Mouse (Mus musculus) MEL (cell line): Measurements from ENCODE around the gene Tmcc3.

Source experiments
- CTCF ChIP-seq, 3 experiments: IDR thresholded peaks in 2 of 3; conservative IDR thresholded peaks in 1 of 3; 2 replicates each; pipeline ENCODE4 v1.5.1; 2011 to 2012; ENCODE audit warnings: low read length in 3 of 3, low read depth in 2 of 3, mild to moderate bottlenecking in 2 of 3, improper control_type of control experiment in 1 of 3, inconsistent platforms in 1 of 3, mixed read lengths in 1 of 3, moderate library complexity in 1 of 3; ENCODE audit not compliant: control insufficient read depth in 1 of 3, insufficient read depth in 1 of 3, poor library complexity in 1 of 3, severe bottlenecking in 1 of 3
- ELF1 ChIP-seq: IDR thresholded peaks from 2 replicates; pipeline ENCODE4 v1.6.1; 2014; ENCODE audit warnings: low read depth, mild to moderate bottlenecking, inconsistent platforms, low read length, improper control_type of control experiment, moderate library complexity
- GABPA ChIP-seq: IDR thresholded peaks from 2 replicates; pipeline ENCODE4 v1.6.1; 2012; ENCODE audit warnings: low read depth, mild to moderate bottlenecking, inconsistent platforms, low read length, improper control_type of control experiment, moderate library complexity
- MAX ChIP-seq: IDR thresholded peaks from 2 replicates; pipeline ENCODE4 v1.6.1; 2011; ENCODE audit warnings: low read length, improper control_type of control experiment
- MEF2A ChIP-seq: IDR thresholded peaks from 2 replicates; pipeline ENCODE4 v1.6.1; 2014; ENCODE audit warnings: low read depth, mild to moderate bottlenecking, inconsistent platforms, low read length, improper control_type of control experiment; ENCODE audit not compliant: poor library complexity, insufficient replicate concordance, severe bottlenecking; ENCODE audit errors: extremely low read depth
- POLR2A ChIP-seq, 2 experiments: IDR thresholded peaks; 2 replicates each; pipeline ENCODE4 v1.6.1; 2011 to 2012; ENCODE audit warnings: low read length in 2 of 2, mild to moderate bottlenecking in 2 of 2, control low read depth in 1 of 2, improper control_type of control experiment in 1 of 2, low read depth in 1 of 2, moderate library complexity in 1 of 2; ENCODE audit not compliant: control insufficient read depth in 1 of 2, insufficient read depth in 1 of 2, poor library complexity in 1 of 2
- POLR2AphosphoS5 ChIP-seq: IDR thresholded peaks from 2 replicates; pipeline ENCODE4 v1.6.1; 2012; ENCODE audit warnings: low read depth, borderline replicate concordance, mild to moderate bottlenecking, inconsistent platforms, low read length, moderate library complexity, mixed read lengths
- ZNF384 ChIP-seq: IDR thresholded peaks from 2 replicates; pipeline ENCODE4 v1.6.1; 2012; ENCODE audit warnings: low read depth, mild to moderate bottlenecking, inconsistent platforms, low read length, improper control_type of control experiment

GRCm38 (mm10) chr10:94433901-94434300, 122.2 kb downstream of the Tmcc3 start:
- TF ChIP-seq MEF2A (no peak), CTCF (IDR thresholded peaks at IDR 0.05 in 2 of 3, conservative IDR thresholded peaks at IDR 0.05 in 1 of 3; ENCODE audit: control insufficient read depth in 1 of 3, insufficient read depth in 1 of 3, low read depth in 2 of 3, low read length in 3 of 3, poor library complexity in 1 of 3, severe bottlenecking in 1 of 3) (no peak), ZNF384 (no peak), POLR2AphosphoS5 (no peak), POLR2A (IDR thresholded peaks at IDR 0.05; ENCODE audit: control insufficient read depth in 1 of 2, insufficient read depth in 1 of 2, low read depth in 1 of 2, low read length in 2 of 2, poor library complexity in 1 of 2) (no peak), GABPA (no peak), MAX (no peak), ELF1 (no peak)
